Mouse (Mus musculus): ENCODE measurements around the gene Dnaic1. TPM values are rescaled to one million over a fixed set of nuclear protein-coding genes. Genes with fewer than 3 reads are reported as not detected.

Dnaic1 gene
- polyA plus RNA-seq, 1 experiment from 2014 or later = 1.5 TPM

DNA sequence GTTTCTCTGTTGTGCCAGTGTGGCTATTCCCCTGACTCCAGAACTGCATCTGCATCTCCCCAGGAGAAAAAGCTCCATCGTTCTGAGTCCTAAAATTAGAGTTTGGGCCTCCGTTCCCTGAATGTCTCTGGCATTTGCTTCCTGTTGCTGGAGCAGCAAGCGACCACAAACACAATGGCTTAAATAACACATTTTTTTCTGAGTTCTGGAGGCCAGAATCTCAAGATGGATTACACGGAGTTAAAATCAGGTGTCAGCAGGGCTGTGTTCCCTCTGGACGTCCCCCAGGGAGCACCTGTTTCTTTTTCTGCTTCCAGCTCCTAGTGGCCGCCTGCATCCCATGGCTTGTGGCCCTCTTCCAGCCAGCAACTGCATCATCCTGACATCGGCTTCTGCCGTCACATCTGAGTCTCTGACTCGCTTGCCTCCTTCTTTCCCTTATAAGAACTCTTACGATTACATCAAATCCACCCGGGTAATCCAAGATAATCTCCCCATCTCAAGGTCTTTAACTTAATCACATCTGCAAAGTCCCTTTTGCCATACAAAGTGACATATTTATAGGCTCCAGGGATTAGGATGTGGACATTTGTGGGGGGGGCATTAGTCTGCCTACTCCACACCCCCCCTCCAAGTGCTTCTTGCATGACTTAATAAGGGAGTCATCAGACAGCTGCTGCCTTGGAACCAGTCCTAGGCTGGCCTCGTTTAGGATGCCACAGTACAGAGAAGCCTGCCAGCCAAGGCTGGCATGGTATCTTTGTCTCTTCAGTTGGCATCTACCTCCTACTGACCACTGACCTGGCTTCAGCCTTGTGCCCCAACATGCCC lies 49.6 kb downstream of the Dnaic1 start:
- no peak overlapping the region for H3K4me3 ChIP-seq (replicated peaks)
- H3K27ac ChIP-seq = no peak overlapping the region
- H3K4me1 ChIP-seq = peaks cover 37% of the 10 kb centered on the region
- H3K4me2 ChIP-seq = no peak overlapping the region
- H3K9me3 ChIP-seq = no peaks in the 10 kb centered on the region
- H3K9ac ChIP-seq = no peak overlapping the region
- WGBS = 51% methylated on average over 12 of the region's 12 CpGs
- ATAC-seq (ENCODE audit: low FRiP score) = no peak; the same call in 1 of the 2 replicates
- H3K36me3 ChIP-seq (replicated peaks) = no peaks in the 10 kb centered on the region
- peaks cover 43% of the 10 kb centered on the region for H3K27me3 ChIP-seq

DNA sequence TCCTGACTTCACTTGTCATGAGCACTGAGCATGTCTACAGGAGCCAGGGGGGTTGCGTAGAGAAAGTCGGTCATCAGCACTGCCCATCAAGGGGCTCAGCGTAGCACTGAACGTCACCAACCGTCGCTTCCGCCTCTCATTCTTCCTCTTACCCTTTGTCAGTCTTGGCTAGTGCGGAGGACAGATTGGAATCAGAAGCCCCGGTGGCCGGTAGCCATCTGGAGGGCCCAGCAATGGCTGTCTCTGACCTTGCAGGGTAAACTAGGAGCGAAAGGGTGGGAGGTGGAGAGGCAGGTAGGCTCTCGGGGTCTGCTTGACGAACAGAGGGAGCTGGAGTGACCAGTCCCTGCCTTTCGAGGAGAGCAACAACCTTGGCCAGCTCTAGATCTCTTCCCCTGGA lies 52.5 kb downstream of the Dnaic1 start:
- H3K36me3 ChIP-seq (replicated peaks) = no peaks in the 10 kb centered on the region
- no peak for ATAC-seq (ENCODE audit: low FRiP score)
- H3K4me1 ChIP-seq = peaks cover 23% of the 10 kb centered on the region
- peaks cover 50% of the 10 kb centered on the region for H3K27me3 ChIP-seq
- H3K4me3 ChIP-seq (replicated peaks) = no peak overlapping the region
- WGBS = 90% methylated on average over 14 of the region's 14 CpGs
- H3K9ac ChIP-seq = no peak overlapping the region
- H3K27ac ChIP-seq = no peak overlapping the region
- no peak overlapping the region for H3K4me2 ChIP-seq
- no peaks in the 10 kb centered on the region for H3K9me3 ChIP-seq

DNA sequence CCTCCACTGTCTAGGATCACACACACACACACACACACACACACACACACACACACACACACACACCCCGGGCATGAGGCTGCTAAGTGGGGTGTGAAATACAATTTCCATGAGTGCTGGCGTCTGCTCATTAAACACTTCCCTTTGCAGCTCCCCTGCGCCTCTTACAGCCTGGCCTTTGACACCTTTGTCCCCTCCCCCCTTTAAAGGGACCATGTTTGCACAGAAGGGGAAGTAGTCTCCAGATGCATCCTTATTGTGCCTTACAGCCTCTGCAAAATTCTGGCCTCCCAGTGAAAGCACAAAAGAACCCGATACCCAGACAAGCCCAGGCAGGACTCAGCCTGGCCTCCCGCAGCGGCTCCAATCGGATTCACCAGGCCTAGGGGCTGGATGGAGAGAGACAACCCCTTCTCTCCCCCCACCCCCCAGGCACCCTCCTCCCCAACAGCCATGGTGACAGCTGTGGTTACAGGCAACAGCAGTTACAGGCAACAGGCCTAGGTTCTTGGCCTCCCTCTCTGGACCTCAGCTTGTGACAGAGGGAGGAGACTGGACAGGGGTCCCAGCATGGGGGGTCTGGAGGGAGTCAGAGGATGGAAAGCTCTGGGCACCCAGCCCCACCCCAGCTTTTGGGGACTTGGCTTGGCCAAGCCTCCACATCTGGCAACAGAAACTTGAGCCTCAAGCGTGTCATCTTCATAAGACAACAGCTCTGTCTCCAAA lies 58.8 kb downstream of the Dnaic1 start:
- H3K9me3 ChIP-seq = no peaks in the 10 kb centered on the region
- H3K4me2 ChIP-seq = 0 out of 2 replicates have a peak overlapping the region, but pooled peaks have one; percentile 11
- peaks cover 60% of the 10 kb centered on the region for H3K4me1 ChIP-seq
- ATAC-seq (ENCODE audit: low FRiP score) = peak; percentile 50
- no peak overlapping the region for H3K9ac ChIP-seq
- H3K4me3 ChIP-seq (replicated peaks) = no peak overlapping the region
- H3K27ac ChIP-seq = peak overlapping the region; percentile 81
- peaks cover 43% of the 10 kb centered on the region for H3K27me3 ChIP-seq
- WGBS = 3% methylated on average over 8 of the region's 8 CpGs
- H3K36me3 ChIP-seq (replicated peaks) = no peaks in the 10 kb centered on the region

DNA sequence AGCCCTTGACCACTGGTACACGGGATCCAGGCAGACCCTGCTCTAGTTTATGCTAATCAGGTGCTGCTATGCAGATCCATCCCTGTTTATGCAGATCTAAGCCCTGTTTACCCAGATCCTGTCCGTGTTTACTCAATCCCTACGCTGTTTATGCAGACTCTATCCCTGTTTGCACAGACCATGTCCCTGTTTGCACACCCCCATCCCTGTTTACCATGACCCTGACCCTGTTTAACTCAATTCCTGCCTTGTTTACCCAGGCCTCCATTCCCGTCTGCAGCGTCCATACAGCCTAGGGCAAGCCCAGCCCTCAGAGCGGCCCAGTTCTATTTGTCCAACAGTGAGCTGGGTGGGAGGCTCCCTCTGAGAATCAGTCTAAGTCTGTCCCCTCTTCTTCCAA lies 60.6 kb downstream of the Dnaic1 start:
- Histone ChIP-seq H3K27me3 (peaks cover 33% of the 10 kb centered on the region; the same call in 1 of the 2 replicates), H3K4me1 (peaks cover 74% of the 10 kb centered on the region), H3K27ac (no peak overlapping the region), H3K4me3 (replicated peaks) (no peak overlapping the region), H3K9ac (no peak overlapping the region), H3K9me3 (no peaks in the 10 kb centered on the region), H3K36me3 (replicated peaks) (no peaks in the 10 kb centered on the region), H3K4me2 (no peak overlapping the region)
- peak; percentile 33; the same call in 1 of the 2 replicates for ATAC-seq (ENCODE audit: low FRiP score)
- 30% methylated on average over 6 of the region's 6 CpGs for WGBS

DNA sequence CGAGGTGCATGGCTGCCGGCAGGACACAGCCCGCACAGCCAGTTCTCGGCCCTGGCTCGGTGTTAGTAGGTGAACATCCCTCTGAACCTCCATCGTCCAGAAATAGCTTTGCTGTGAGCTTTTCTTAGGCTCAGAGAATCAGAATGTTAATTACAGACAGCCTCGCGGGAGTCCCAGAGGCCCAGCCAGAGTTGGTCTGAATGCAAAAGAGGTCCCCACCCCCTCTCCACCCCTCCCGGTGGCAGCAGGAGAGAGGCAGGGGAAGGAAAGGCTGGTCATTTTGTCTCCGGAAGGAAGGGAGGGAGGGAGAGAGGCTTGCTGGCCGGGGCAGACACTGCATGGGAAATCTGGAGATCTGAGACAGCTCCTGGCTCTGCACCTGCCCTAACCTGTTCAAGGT lies 61.8 kb downstream of the Dnaic1 start:
- peak overlapping the region; percentile 36 for H3K9ac ChIP-seq
- H3K27ac ChIP-seq = peak overlapping the region; percentile 65
- peaks cover 21% of the 10 kb centered on the region; the same call in 1 of the 2 replicates for H3K27me3 ChIP-seq
- WGBS = 2% methylated on average over 11 of the region's 11 CpGs
- H3K36me3 ChIP-seq (replicated peaks) = no peaks in the 10 kb centered on the region
- no peaks in the 10 kb centered on the region for H3K9me3 ChIP-seq
- H3K4me3 ChIP-seq (replicated peaks) = no peak overlapping the region
- peak; percentile 66 for ATAC-seq (ENCODE audit: low FRiP score)
- peak overlapping the region; percentile 33 for H3K4me2 ChIP-seq
- H3K4me1 ChIP-seq = peaks cover 86% of the 10 kb centered on the region

DNA sequence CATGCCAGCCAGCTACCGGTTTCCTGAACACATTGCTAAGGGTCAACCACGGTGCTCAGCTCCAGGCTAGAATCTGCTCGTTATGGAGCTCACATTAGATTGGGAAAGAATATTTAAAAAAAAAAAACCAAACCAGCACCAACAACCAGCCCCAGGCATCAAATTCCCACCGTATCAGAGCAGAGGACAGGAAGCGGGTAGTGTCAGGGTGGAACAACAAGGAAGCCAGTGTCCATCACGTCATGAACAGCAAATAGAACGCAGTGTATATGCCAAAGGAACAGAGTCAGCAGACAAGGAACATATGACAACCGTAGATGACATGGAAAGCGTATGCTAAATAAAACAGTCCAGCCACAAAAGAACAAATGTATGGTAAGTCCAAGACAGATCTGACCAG lies 63.4 kb downstream of the Dnaic1 start:
- 71% methylated on average over 9 of the region's 9 CpGs for WGBS
- ATAC-seq (ENCODE audit: low FRiP score) = no peak
- Histone ChIP-seq H3K36me3 (replicated peaks) (peaks cover 8% of the 10 kb centered on the region), H3K4me3 (replicated peaks) (no peak overlapping the region), H3K9ac (no peak overlapping the region), H3K4me2 (no peak overlapping the region), H3K9me3 (no peaks in the 10 kb centered on the region), H3K4me1 (peaks cover 83% of the 10 kb centered on the region), H3K27ac (no peak overlapping the region), H3K27me3 (peaks cover 24% of the 10 kb centered on the region; the same call in 1 of the 2 replicates)

DNA sequence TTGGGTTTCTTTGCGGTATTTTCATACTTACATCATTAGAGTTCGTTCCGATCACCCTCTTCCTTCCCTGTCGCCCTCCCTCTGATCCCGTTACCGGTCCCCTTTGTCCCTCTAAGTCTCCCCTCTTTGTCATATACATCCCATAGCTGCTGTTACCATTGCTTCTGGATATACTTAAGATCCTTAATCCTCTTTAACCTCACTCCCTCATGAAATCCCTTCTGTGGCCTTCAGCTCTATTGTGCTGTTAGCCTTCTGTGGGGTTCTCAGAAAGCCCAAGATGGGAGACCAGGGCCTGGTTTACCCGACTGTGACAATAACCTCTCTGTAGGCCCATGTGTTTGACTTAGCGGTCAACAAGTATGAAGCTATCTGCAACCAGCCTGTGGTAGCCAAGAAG lies 65.1 kb downstream of the Dnaic1 start:
- ATAC-seq (ENCODE audit: low FRiP score) = no peak
- 37% methylated on average over 8 of the region's 8 CpGs for WGBS
- H3K27me3 ChIP-seq = peaks cover 28% of the 10 kb centered on the region; the same call in 1 of the 2 replicates

DNA sequence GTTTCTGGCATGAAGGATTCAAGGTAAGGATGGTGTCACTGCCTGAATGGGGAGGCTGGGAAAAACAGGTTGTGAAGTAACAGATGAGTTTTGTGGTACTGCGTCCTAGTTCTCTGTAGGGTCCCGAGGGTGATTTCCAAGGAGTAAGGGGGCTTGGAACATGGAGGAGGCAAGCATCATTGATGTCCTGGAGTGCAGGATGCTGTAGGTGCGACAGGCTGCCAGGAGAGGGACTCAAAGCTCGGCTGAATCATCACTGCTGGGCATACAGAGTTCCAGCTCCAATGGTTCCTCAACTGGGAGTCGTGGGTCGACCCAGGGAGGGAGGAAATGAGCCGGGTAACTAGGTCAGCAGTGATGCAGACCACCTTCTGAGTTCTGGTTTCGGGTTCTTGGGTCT lies 65.6 kb downstream of the Dnaic1 start:
- ATAC-seq (ENCODE audit: low FRiP score) = no peak
- peaks cover 25% of the 10 kb centered on the region; the same call in 1 of the 2 replicates for H3K27me3 ChIP-seq
- H3K9ac ChIP-seq = no peak overlapping the region
- H3K27ac ChIP-seq = no peak overlapping the region
- H3K36me3 ChIP-seq (replicated peaks) = peaks cover 8% of the 10 kb centered on the region
- H3K4me3 ChIP-seq (replicated peaks) = no peak overlapping the region
- H3K4me1 ChIP-seq = peaks cover 77% of the 10 kb centered on the region
- H3K9me3 ChIP-seq = no peaks in the 10 kb centered on the region
- 73% methylated on average over 8 of the region's 8 CpGs for WGBS
- H3K4me2 ChIP-seq = no peak overlapping the region

More for the DNA sequence above, 65.1 kb downstream of the Dnaic1 start:
- H3K9ac ChIP-seq = no peak overlapping the region
- H3K4me2 ChIP-seq = no peak overlapping the region
- no peaks in the 10 kb centered on the region for H3K9me3 ChIP-seq
- no peak overlapping the region for H3K4me3 ChIP-seq (replicated peaks)
- H3K4me1 ChIP-seq = peaks cover 83% of the 10 kb centered on the region
- H3K36me3 ChIP-seq (replicated peaks) = peaks cover 8% of the 10 kb centered on the region
- no peak overlapping the region for H3K27ac ChIP-seq

DNA sequence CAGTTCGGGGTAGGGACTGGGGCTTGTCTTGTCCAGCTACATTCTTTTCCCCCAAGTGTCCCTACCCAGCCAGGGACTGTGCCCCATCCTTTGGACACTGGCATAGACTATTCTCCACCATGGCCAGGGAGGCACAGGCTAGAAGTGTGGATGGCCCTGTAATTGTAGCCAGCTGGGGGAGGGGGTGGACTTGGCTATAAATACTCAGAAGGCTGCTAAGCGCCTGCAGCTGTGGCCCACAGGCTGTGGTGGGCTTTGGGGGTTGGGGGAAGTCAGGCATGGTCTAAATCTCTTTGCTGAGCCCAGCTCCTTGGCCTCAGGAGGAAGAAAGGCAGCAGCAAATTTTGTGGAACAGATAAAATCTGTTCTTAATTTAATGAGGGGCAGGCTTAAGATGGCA lies 66.3 kb downstream of the Dnaic1 start:
- Histone ChIP-seq H3K4me1 (peaks cover 77% of the 10 kb centered on the region), H3K27me3 (peaks cover 25% of the 10 kb centered on the region; the same call in 1 of the 2 replicates), H3K4me3 (replicated peaks) (no peak overlapping the region), H3K4me2 (no peak overlapping the region), H3K36me3 (replicated peaks) (peaks cover 8% of the 10 kb centered on the region), H3K27ac (no peak overlapping the region), H3K9ac (no peak overlapping the region), H3K9me3 (no peaks in the 10 kb centered on the region)
- WGBS = 64% methylated on average over 2 of the region's 2 CpGs
- no peak for ATAC-seq (ENCODE audit: low FRiP score)

DNA sequence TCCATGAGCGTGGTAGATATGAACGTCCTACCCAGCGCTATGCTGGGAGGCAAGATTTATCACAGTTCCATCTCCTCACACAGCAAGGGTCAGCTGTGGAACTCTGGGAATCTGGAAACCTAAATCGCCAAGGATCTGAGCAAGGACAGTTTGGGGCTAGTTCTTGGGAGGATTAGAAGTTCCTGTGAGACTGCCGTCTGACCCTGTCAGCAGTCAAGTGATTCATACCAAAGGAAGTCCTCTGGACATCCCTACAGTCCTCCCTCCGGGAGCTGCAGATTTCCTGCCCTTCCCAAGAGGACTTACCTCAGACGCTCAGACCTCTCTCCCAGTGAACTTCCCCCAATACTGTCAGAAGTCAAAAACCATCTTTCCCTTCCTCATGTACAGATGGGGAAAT lies 66.8 kb downstream of the Dnaic1 start:
- H3K9me3 ChIP-seq = no peaks in the 10 kb centered on the region
- H3K9ac ChIP-seq = no peak overlapping the region
- H3K4me1 ChIP-seq = peaks cover 74% of the 10 kb centered on the region
- H3K4me2 ChIP-seq = no peak overlapping the region
- 69% methylated on average over 7 of the region's 7 CpGs for WGBS
- H3K27ac ChIP-seq = no peak overlapping the region
- no peak overlapping the region for H3K4me3 ChIP-seq (replicated peaks)
- H3K36me3 ChIP-seq (replicated peaks) = peaks cover 8% of the 10 kb centered on the region
- no peak for ATAC-seq (ENCODE audit: low FRiP score)
- peaks cover 25% of the 10 kb centered on the region; the same call in 1 of the 2 replicates for H3K27me3 ChIP-seq

DNA sequence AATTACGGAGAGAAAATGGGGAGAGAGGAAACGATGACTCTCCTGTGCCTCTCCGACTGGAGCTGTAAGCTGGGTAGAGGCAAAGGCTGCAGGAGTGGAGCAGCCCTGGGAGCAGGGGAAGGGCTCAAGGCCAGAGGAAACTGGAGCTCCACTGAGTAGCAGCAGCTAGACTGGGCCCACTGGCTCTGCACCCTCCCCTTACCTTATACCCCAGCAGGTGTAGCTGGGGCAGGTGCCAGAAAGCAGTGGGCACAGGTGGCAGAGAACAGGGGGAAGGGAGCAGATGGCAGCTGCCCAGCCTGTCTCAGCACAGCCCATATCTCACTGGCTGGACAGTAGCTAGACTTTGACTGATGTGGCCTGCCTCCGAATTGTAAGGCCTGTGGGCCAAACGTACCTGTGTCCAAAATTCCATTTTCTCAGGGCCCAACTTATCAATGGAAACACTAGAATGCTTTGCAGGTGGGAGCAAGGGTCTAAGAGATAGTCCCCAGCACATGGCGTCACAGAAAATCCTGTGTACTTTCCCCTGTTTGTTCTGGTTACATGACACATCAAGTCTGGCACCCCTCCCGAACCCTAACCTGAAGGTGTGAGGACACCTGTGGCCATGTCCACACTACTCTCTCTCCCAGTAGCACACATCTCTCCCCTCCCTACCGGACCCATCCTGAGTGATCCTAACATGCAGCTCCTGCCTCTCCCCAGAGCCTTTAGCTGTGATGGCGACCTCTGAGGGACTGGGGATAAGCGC lies 67.5 kb downstream of the Dnaic1 start:
- peaks cover 67% of the 10 kb centered on the region for H3K4me1 ChIP-seq
- H3K4me2 ChIP-seq = no peak overlapping the region
- 87% methylated on average over 10 of the region's 10 CpGs for WGBS

More for the DNA sequence above, 67.5 kb downstream of the Dnaic1 start:
- Histone ChIP-seq H3K9me3 (no peaks in the 10 kb centered on the region), H3K27ac (no peak overlapping the region), H3K27me3 (peaks cover 23% of the 10 kb centered on the region; the same call in 1 of the 2 replicates), H3K9ac (no peak overlapping the region), H3K36me3 (replicated peaks) (peaks cover 8% of the 10 kb centered on the region), H3K4me3 (replicated peaks) (no peak overlapping the region)
- ATAC-seq (ENCODE audit: low FRiP score) = no peak
